Mouse (Mus musculus): Measurements from ENCODE around the gene Nmnat1.

Gene Nmnat1

DNA sequence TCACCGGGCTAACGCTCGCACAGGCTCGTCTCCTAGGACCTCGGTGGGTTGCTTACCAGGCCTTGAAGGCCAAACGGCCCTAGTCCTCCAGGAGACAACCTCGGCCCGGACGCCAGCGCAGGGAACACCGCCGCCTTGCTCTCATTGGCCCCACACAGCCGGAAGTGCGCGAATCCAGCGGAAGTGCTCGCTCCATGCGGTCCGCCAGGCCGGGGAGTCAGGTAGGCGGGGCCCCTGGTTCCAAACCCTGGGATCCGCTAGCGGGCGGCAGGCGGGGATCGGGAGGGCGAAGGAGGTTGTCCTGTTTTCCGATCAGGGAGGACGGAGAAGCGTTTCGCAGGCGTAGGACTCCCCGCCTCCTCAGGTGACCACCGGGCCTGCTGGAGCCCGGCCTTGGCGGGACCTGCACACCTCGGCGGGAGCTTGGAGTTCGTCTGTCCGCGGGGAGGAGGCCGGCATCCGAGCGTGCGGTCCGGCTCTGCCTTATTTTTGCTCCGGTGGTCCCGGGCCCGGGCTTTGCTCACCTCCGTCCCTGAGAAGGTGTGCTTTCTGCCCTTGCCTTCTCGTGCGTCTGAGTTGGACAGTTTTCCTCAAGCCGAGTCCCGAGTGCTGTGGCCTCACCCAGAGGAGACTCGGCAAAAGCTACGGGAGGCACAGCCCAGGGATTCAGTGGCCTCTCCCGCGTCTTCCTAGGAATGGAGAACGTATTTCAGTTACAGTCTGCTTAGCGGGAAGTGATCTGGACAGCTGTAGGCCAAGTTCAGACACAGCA is at the start of gene Nmnat1, which contains the start of gene Lzic:
Gene Nmnat1, minus strand, starts transcription at position 150 of the 772 bp plus-strand sequence.
Gene Lzic, plus strand, starts transcription at position 177 of the 772 bp plus-strand sequence.
- peak; percentile 98 for DNase-seq (ENCODE audit: low read depth, low spot score)

- no peak for DNase-seq (ENCODE audit: low read depth, low spot score)
These were observed 44.7 kb upstream of the Nmnat1 start for GRCm38 (mm10) chr4:149529691-149530090.

DNA sequence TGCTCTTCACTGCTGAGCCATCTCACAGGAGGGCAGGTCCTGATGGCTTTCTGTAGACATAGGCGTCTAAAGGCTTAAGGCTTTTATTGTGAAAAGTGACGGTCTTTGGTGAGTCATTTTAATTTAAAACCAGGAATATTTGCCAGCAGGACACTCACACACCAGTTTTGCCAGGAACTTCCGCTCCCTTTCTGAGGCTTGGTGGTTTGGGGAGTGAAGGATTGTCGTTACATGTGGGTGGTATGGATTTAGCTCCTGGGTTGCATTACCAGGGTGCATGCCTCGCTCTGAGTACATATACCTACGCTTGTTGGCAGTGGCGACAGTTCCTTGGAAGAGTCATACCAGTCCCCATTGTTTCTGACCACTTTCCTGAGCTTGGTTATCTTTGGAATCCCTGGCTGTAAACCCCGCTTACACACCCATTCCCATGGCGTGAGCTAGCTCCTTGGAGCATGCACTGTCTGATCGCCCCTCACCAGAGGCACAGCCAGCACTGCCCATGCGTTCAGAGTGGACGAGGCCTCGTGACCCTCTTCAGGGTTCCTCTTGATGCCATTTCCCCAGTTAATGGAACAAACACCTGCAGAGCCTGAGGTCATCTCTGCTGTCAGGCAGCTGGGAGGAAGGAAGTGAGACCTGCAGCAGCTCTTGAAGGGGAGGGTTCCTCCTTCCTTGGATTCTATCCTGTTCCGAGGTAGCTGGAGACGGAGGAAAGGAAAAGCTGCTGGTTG is 42.8 kb upstream of the Nmnat1 start:
- DNase-seq (ENCODE audit: low read depth, low spot score), result no peak

DNA sequence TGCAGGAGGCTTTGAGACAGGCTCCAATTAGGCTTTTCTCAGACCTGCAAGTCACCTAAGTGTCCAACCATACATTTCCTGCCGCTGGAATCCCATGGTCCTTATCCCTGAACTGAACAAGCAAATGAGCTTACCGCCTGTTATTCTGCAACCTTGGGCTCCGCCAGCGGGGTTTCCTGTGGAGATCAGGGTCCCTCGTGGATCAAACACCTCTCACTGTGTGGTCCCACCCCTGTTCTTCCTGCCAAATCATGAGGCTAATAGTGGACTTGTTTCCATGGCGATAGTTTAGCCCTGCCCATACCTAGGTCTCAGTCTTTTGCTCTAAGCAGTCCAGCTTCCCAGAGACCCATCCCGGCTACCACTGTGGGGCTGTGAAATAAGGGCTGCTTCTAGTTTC is 41.3 kb upstream of the Nmnat1 start:
- peak; percentile 40 for DNase-seq (ENCODE audit: low read depth, low spot score)

DNA sequence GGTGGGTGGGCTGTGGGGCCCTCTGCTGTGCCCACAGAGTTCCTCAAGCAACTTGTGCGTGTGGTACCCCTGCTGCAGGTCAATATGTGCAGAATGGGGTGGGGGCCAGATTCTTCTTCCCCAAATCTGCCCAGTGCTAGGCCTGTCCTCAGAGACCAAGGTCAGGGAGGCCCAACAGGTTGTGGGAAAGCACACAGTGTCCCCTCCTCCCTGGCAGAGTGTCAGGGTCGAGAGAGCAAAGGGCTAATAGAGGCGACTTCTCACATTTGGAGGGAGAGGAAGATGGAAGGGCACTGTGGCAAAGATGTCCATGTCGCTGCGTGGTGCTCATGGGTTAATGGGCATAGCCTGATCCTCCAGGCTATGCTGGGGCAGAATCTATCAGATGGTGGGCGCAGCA is 40.8 kb upstream of the Nmnat1 start:
- DNase-seq (ENCODE audit: low read depth, low spot score), result no peak

DNA sequence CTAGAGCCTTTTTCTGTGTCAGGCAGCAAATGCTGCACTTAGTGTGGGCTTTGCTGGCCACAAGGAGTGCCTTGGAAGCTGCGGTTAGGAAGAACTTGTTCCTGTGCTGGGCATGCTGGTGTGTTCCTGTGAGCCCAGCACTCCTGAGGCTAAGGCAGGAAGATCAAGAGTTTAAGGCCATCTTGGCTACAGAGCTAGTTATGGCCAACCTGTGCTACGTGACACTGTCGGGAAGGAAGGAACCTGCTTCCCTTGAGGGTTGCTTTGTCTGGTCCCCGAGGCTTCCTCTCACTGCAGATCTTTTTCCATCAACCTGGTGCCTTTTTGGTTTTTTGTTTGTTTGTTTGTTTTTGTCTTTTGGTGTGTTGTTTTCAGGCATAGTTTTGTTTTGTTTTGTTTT is 40.2 kb upstream of the Nmnat1 start:
- DNase-seq (ENCODE audit: low read depth, low spot score), result no peak

DNA sequence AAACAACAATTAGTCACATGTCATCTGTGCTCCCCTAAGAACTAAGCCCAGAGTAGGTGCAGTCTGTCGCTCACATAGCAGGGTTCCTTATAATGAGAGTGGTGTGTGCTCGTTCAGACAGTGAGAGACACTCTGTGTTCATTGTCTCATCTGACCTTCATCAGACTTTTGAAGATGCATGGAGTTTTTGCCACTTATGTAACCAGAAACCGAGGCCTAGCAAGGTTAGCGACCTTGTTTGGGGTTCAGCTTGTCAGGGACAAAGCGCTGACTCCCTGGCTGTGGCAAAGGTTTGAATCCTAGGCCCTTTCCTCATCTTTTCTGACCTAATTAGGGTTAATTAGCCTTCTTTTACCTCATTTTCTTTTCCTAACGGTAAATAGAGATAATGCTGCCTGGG is 39.0 kb upstream of the Nmnat1 start:
- no peak for DNase-seq (ENCODE audit: low read depth, low spot score)

- no peak for DNase-seq (ENCODE audit: low read depth, low spot score)
These were observed 36.3 kb upstream of the Nmnat1 start for GRCm38 (mm10) chr4:149521258-149521657.

- no peak for DNase-seq (ENCODE audit: low read depth, low spot score)
These were observed 33.6 kb upstream of the Nmnat1 start for GRCm38 (mm10) chr4:149518351-149519220.

DNA sequence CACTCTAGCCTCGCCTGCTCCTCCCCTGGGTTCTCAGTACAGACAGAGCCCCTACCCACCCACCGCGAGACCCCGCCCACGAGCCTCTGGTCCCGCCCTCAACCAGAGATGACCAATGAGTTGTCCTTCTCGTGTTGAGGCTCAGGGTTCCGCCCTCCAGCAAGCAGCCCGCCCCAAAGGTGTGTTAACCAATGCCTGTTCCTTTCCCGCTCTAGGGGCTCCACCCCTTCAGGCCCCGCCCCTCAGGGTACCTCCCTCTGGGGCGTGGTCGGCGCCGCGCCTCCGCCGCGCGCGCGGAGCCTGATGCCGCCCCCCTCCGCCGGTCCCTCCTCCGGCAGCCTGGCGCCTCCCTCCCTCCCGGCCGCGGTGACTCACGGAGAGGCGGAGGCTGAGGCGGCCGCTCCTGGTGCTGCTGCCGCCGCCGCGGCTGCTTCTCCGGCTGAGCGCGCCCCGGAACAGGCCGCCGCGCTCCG is 32.9 kb upstream of the Nmnat1 start, which contains the start of gene Ctnnbip1:
Gene Ctnnbip1, plus strand, starts transcription at position 369 of the 473 bp plus-strand sequence.
- DNase-seq (ENCODE audit: low read depth, low spot score), result peak; percentile 99

- no peak for DNase-seq (ENCODE audit: low read depth, low spot score)
These were observed 30.7 kb upstream of the Nmnat1 start for GRCm38 (mm10) chr4:149515706-149516105.

DNA sequence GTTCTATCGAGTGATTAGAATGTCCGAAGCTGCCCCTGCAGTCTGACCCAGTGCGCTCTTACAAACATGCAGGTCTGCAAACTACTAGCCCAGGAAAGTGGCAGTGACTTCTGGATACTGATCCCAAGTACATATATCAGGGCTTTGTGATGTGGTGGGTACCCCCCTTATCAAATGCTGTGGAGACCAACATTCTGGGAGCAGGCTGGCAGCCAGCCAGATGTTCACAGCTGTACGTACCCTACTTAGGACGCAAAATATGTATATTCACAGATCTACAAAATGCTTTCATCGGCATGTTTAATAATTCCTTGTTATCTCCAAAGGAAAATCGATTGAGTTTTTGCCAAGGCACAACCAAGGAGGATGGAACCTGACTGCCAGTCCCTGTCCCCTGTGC is 27.1 kb upstream of the Nmnat1 start:
- DNase-seq (ENCODE audit: low read depth, low spot score), result no peak

DNA sequence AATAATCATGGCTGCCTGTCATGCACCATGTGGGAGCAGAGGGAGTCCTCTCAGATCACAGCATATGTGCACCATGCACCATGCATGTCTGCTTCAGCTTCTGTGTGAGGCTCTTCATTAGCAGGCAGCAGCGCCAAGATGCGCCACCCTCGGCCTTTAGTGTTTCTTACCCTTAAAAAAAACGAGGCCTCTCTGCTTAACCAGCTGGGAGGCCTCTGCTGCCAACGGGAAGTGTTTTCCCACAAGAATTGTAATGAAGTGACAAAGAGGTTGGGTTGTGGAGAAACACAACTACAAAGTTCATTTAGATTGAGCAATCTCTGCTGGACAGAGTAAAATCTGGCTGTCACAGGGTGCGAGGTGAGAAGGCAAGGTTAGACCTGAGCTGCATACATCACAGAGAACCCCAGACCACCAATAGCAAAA is 26.2 kb upstream of the Nmnat1 start:
- no peak for DNase-seq (ENCODE audit: low read depth, low spot score)

- no peak for DNase-seq (ENCODE audit: low read depth, low spot score)
These were observed 21.9 kb upstream of the Nmnat1 start for GRCm38 (mm10) chr4:149506904-149507303.

DNA sequence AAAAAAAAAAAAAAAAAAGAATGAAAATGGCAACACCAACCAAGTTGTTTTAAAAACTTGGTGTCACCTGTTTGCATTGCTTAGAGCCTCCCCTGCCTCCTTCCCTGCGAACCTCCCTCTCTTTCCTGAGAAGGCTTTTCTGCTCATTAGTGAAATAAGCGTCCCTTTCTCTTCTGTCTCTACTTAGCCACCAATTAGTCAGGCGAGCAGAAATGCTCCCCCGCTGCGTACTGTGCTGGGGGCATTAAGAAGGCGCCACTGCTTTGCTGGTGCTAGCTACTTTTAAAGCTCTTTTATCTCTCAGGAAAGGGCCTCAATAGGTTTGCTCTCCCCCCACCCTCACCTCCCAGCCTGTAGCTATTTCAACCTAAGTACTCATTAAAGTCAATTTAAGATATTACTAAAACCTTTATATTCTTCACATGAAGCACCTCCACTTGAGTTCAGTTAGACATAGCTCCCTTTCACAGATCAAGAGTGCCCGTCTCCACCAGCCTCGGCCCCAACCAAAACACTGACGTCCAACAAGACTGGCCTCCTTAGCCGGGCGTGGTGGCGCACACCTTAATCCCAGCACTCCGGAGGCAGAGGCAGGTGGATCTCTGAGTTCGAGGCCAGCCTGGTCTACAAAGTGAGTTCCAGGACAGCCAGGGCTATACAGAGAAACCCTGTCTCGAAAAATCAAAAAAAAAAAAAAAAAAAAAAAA is 20.4 kb upstream of the Nmnat1 start:
- no peak for DNase-seq (ENCODE audit: low read depth, low spot score)

- no peak for DNase-seq (ENCODE audit: low read depth, low spot score)
These were observed 19.9 kb upstream of the Nmnat1 start for GRCm38 (mm10) chr4:149504858-149505257.

- no peak for DNase-seq (ENCODE audit: low read depth, low spot score)
These were observed 19.4 kb upstream of the Nmnat1 start for GRCm38 (mm10) chr4:149504363-149504762.

- no peak for DNase-seq (ENCODE audit: low read depth, low spot score)
These were observed 14.8 kb upstream of the Nmnat1 start for GRCm38 (mm10) chr4:149499790-149500189.

DNA sequence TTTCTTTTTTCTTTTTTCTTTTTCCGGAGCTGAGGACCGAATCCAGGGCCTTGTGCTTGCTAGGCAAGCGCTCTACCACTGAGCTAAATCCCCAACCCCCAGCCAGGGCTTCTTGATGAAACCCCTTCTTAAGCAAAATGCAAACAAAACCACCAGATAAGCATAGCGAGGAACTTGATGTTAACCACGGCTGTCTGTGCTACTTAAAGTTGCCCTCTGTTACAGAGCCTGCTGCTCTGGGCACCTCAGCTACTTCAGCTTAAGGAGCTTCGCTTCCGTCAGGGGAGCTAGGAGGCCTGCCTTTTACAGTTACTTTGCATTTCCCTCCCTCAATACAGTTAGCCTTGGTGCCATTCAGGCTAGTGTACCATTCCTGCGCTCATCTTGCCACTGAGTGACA is 13.9 kb upstream of the Nmnat1 start:
- DNase-seq (ENCODE audit: low read depth, low spot score), result no peak

GRCm38 (mm10) chr4:149496612-149497011 is 11.6 kb upstream of the Nmnat1 start:
- DNase-seq (ENCODE audit: low read depth, low spot score), result no peak

- peak; percentile 69 for DNase-seq (ENCODE audit: low read depth, low spot score)
These were observed 6.1 kb upstream of the Nmnat1 start for GRCm38 (mm10) chr4:149491151-149491550.
